Mouse (Mus musculus) forebrain, postnatal 0 days (tissue): Measurements from ENCODE around the gene Acly. TPM values are rescaled to one million over a fixed set of nuclear protein-coding genes. Genes with fewer than 3 reads are reported as not detected.

Experiments used
- ATAC-seq: fragments of 200-750 bp; cut with Nextera tagmentation; 2 replicates; pipeline ENCODE4 v1.8.0; 2017; ENCODE audit warnings: mild to moderate bottlenecking, moderate library complexity
- DNase-seq: peaks from one replicate; pipeline ENCODE4 v3.0.0-alpha.2; 2015
- H3K27ac ChIP-seq: fragments of 300-500 bp; sonication (generic); 2 replicates; pipeline ENCODE4 v1.5.1; 2014; ENCODE audit warnings: low read depth, mild to moderate bottlenecking, antibody characterized with exemption, low read length, moderate library complexity, mixed read lengths
- H3K27me3 ChIP-seq: fragments of 300-500 bp; sonication (generic); 2 replicates; pipeline ENCODE4 v1.6.1; 2014; ENCODE audit warnings: mild to moderate bottlenecking, low read length, mixed read lengths; ENCODE audit not compliant: insufficient read depth
- H3K36me3 ChIP-seq: fragments of 300-500 bp; sonication (generic); 2 replicates; pipeline ENCODE4 v1.6.1; 2014; ENCODE audit warnings: mild to moderate bottlenecking, moderate library complexity; ENCODE audit not compliant: insufficient read depth
- H3K4me1 ChIP-seq: fragments of 300-500 bp; sonication (generic); 2 replicates; pipeline ENCODE4 v1.6.1; 2014; ENCODE audit warnings: antibody characterized with exemption; ENCODE audit not compliant: insufficient read depth
- H3K4me2 ChIP-seq: fragments of 300-500 bp; sonication (generic); 2 replicates; pipeline ENCODE4 v1.6.1; 2014; ENCODE audit warnings: low read depth, mild to moderate bottlenecking, moderate library complexity
- H3K4me3 ChIP-seq: fragments of 300-500 bp; sonication (generic); 2 replicates; pipeline ENCODE4 v1.5.1; 2014; ENCODE audit warnings: low read depth, low read length, mixed read lengths
- H3K9ac ChIP-seq: fragments of 300-500 bp; sonication (generic); 2 replicates; pipeline ENCODE4 v1.6.1; 2014; ENCODE audit warnings: mild to moderate bottlenecking
- H3K9me3 ChIP-seq: fragments of 300-500 bp; sonication (generic); 2 replicates; pipeline ENCODE4 v1.6.1; 2016; ENCODE audit warnings: low read length
- CTCF ChIP-seq: sonication (generic); IDR thresholded peaks from 2 replicates; pipeline ENCODE4 v1.5.1; 2016; ENCODE audit warnings: antibody characterized with exemption, control low read depth, low read depth
- WGBS: fragments of 180-500 bp; shearing (Covaris S2); extraction: QIAGEN DNeasy Blood & Tissue Kit; methylation state at CpG from one replicate; pipeline ENCODE4 v1.1.7; 2014; 5-methylcytosine and 5-hydroxymethylcytosine counted together
- polyA plus RNA-seq: library from polyadenylated mRNA; unstranded; fragments of >200 nt; fragmentation: Nextera tagmentation; extraction: Ambion mirVana; gene quantifications from 2 replicates; pipeline ENCODE4 v1.2.1, GENCODE M21; 2015
- total RNA-seq: library from RNA; depleted of rRNA; stranded (reverse); fragments of >200 nt; gene quantifications from 2 replicates; pipeline ENCODE4 v1.2.3, GENCODE M21; 2014

The Acly gene
- total and polyA plus RNA-seq, 2 experiments from 2014 or later: 109 to 203 TPM

- ATAC-seq: peak; percentile 75
- no peaks in the 10 kb centered on the region for H3K4me1 ChIP-seq
- H3K9me3 ChIP-seq: no peaks in the 10 kb centered on the region
- no peak overlapping the region for H3K27ac ChIP-seq
- H3K36me3 ChIP-seq: no peaks in the 10 kb centered on the region
- peak; percentile 92 for TF ChIP-seq CTCF
- peak overlapping the region; percentile 18 for H3K4me3 ChIP-seq
- peaks cover 6% of the 10 kb centered on the region for H3K27me3 ChIP-seq
- H3K9ac ChIP-seq: peak overlapping the region; percentile 31
- 9% methylated on average over 8 of the region's 8 CpGs for WGBS
- H3K4me2 ChIP-seq: peak overlapping the region; percentile 49
- DNase-seq: peak; percentile 91
Observed at GRCm38 (mm10) chr11:100570430-100571201, 42.8 kb upstream of the Acly start.

DNA sequence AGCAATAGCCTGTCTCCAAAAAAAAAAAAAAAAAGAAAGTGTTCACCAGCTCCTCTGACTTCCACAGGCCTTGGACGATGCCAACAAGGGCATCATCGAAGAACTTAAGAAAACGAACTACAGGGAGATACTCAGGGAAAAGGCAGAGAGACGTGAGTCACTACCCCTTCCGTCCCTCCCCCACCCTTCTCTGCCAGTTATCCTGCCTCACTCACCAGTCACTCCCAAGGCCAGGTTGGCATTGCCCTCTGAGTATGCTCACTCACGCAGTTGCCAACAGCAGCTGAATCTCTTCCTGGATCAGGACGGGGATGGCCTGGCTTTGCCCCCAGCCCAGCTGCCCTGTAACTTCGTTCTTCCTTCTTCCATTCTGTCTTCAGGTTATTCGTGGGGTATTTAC lies 42.0 kb upstream of the Acly start:
- TF ChIP-seq CTCF: no peak
- 72% methylated on average over 9 of the region's 9 CpGs for WGBS
- no peak overlapping the region for H3K27ac ChIP-seq

GRCm38 (mm10) chr11:100568692-100569091 lies 40.9 kb upstream of the Acly start:
- H3K4me2 ChIP-seq: no peak overlapping the region
- no peak overlapping the region for H3K27ac ChIP-seq
- ATAC-seq: no peak
- no peak overlapping the region for H3K4me3 ChIP-seq
- no peaks in the 10 kb centered on the region for H3K36me3 ChIP-seq
- no peak for TF ChIP-seq CTCF
- no peak overlapping the region for H3K9ac ChIP-seq
- H3K27me3 ChIP-seq: peaks cover 6% of the 10 kb centered on the region
- 83% methylated on average over 8 of the region's 8 CpGs for WGBS
- H3K9me3 ChIP-seq: no peaks in the 10 kb centered on the region
- DNase-seq: no peak
- H3K4me1 ChIP-seq: no peaks in the 10 kb centered on the region

More for the DNA sequence above, 42.0 kb upstream of the Acly start:
- H3K9me3 ChIP-seq: no peaks in the 10 kb centered on the region
- H3K27me3 ChIP-seq: peaks cover 6% of the 10 kb centered on the region
- DNase-seq (no peak), ATAC-seq (no peak)
- no peaks in the 10 kb centered on the region for H3K36me3 ChIP-seq
- no peak overlapping the region for H3K4me2 ChIP-seq
- no peak overlapping the region for H3K4me3 ChIP-seq
- no peak overlapping the region for H3K9ac ChIP-seq
- no peaks in the 10 kb centered on the region for H3K4me1 ChIP-seq

GRCm38 (mm10) chr11:100567815-100568245 lies 40.0 kb upstream of the Acly start:
- H3K9ac ChIP-seq: no peak overlapping the region
- no peaks in the 10 kb centered on the region for H3K36me3 ChIP-seq
- H3K27ac ChIP-seq: no peak overlapping the region
- TF ChIP-seq CTCF: no peak
- no peak for DNase-seq
- no peaks in the 10 kb centered on the region for H3K9me3 ChIP-seq
- ATAC-seq: no peak
- H3K27me3 ChIP-seq: peaks cover 6% of the 10 kb centered on the region
- H3K4me2 ChIP-seq: no peak overlapping the region
- no peak overlapping the region for H3K4me3 ChIP-seq
- H3K4me1 ChIP-seq: no peaks in the 10 kb centered on the region
- 70% methylated on average over 9 of the region's 9 CpGs for WGBS

DNA sequence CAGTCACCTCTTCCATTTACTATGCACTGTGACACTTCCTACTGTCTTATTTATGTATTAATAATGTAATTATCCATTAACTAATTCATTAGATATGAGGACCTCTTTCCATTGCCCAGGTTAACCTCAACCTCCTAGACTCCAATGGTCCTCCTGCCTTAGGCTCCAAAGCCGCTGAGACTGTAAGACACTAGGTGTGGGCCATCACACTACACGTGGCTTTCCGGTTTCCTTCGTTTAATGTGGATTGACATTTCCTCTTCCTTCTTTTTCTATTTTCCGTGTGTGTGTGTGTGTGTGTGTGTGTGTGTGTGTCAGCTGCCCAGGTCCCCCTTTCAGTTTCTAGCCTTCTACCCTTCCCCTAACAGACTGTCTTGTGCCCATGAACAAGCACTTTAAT lies 39.4 kb upstream of the Acly start:
- no peak for DNase-seq
- Histone ChIP-seq H3K27ac (no peak overlapping the region), H3K27me3 (peaks cover 6% of the 10 kb centered on the region), H3K9me3 (no peaks in the 10 kb centered on the region), H3K9ac (no peak overlapping the region), H3K36me3 (no peaks in the 10 kb centered on the region), H3K4me1 (no peaks in the 10 kb centered on the region), H3K4me2 (no peak overlapping the region), H3K4me3 (no peak overlapping the region)
- WGBS: 86% methylated on average over 5 of the region's 5 CpGs
- TF ChIP-seq CTCF: no peak
- no peak for ATAC-seq

DNA sequence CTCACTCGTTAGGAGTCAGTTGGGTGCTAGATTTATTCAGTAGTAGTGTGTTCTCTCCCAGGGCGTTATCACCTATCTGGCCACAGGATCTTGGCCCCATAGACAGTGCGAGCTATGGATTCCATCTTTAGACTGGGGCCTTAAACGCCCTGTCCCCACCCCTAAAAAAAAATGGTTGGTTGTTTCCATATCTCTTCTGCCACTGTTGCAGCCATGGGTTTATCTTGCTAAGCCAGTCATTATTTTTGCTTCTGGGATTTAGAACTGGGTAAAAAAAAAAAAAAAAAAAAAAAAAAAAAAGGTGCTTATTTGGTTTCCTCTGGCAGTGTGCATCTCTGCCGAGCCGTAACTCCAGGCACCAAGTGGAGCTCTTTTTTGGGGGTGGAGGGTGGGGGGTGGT lies 36.9 kb upstream of the Acly start:
- H3K27me3 ChIP-seq: no peaks in the 10 kb centered on the region
- H3K27ac ChIP-seq: no peak overlapping the region
- DNase-seq: no peak
- TF ChIP-seq CTCF: no peak
- H3K9me3 ChIP-seq: no peaks in the 10 kb centered on the region
- H3K9ac ChIP-seq: no peak overlapping the region
- whole genome bisulfite sequencing: 87% methylated on average over 6 of the region's 6 CpGs
- H3K4me2 ChIP-seq: no peak overlapping the region
- H3K4me3 ChIP-seq: no peak overlapping the region
- no peaks in the 10 kb centered on the region for H3K4me1 ChIP-seq
- H3K36me3 ChIP-seq: no peaks in the 10 kb centered on the region
- ATAC-seq: no peak

- Histone ChIP-seq H3K4me2 (peak overlapping the region; percentile 9; the same call in 1 of the 2 replicates), H3K9ac (no peak overlapping the region), H3K4me1 (no peaks in the 10 kb centered on the region), H3K4me3 (no peak overlapping the region), H3K27me3 (no peaks in the 10 kb centered on the region), H3K9me3 (no peaks in the 10 kb centered on the region), H3K36me3 (no peaks in the 10 kb centered on the region), H3K27ac (no peak overlapping the region)
- TF ChIP-seq CTCF: no peak
- 54% methylated on average over 15 of the region's 15 CpGs for WGBS
- ATAC-seq (peak; percentile 87), DNase-seq (peak; percentile 81)
Observed at GRCm38 (mm10) chr11:100564297-100564696, 36.5 kb upstream of the Acly start.
